Mouse (Mus musculus): ENCODE results near the gene Zfp599. TPM values are rescaled to one million over a fixed set of nuclear protein-coding genes. Genes with fewer than 3 reads are reported as not detected.
"Not testable (repeated sequence)": the region's sequence is repeated elsewhere in the genome, so short reads cannot be mapped to it uniquely, and the experiment has no call there.

Gene Zfp599
- polyA plus RNA-seq, 1 experiment, result 0.02 TPM

DNA sequence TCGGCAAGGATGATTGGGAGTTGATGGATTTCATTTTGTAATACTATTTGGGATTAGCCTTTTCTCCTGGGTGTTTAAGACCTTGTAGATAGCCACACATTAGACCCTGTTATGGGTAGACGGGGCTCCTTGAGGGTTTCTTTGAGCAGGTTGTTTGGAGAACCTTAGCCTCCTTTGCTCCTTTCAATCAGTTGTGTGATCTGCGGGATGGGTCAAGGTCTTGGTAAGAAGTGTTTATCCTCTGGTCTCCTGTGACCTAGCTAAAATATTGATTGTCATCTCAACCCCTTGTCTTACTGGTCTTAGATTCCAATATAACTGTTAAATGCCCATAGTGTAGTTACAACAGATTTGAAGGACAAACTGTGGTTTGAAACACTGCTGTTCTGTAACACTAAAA lies 29.6 kb downstream of the Zfp599 start:
- Histone ChIP-seq H3K36me3 (ENCODE audit: control insufficient read depth, insufficient read depth, low read length) (no peaks in the 10 kb centered on the region), H3K27ac (ENCODE audit: control insufficient read depth, insufficient read depth, low read depth, low read length) (no peak overlapping the region), H3K4me1 (ENCODE audit: control insufficient read depth, insufficient read depth, low read length) (peaks cover 5% of the 10 kb centered on the region), H3K27me3 (ENCODE audit: control insufficient read depth, insufficient read depth, low read length) (no peaks in the 10 kb centered on the region), H3K4me3 (ENCODE audit: control insufficient read depth, low read depth, low read length) (no peak overlapping the region)
- TF ChIP-seq CTCF (IDR thresholded peaks at IDR 0.05; ENCODE audit: control insufficient read depth, insufficient read depth, insufficient replicate concordance, low read depth, low read length), result no peak
- TF ChIP-seq POLR2A (IDR thresholded peaks at IDR 0.05; ENCODE audit: control insufficient read depth, low read depth, low read length), result no peak

DNA sequence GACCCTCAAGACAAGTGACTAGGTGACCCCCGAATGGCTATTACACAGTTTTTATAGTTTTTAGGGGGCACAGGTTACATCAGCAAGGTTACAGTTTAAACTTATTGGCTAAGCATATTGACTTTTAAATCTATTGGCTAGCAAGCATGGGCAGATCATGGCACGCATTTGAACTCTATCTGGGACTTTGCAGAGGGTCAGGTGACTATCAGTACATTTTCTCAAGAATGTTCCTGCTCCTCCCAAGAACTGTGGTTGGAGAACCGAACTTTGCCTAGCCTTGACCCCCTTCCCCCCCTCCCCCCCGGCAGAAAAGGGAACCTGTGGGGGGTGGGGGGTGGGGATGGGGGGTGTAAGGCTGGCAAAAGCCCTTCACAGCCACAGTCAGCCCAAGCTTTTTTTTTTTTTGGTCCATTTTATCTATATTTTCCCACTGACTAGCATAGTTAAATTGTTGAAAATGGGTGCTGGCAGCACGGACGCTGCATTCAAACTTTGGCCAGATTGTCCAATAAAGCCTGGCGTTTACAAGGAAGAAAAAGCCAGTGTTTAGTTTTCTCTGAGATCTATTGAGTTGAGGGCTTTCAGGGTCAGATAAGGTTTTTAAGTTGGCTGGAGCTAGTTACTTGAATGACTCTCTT lies 30.2 kb downstream of the Zfp599 start:
- no peak overlapping the region for H3K4me3 ChIP-seq (ENCODE audit: control insufficient read depth, low read depth, low read length)
- TF ChIP-seq CTCF (IDR thresholded peaks at IDR 0.05; ENCODE audit: control insufficient read depth, insufficient read depth, insufficient replicate concordance, low read depth, low read length) (no peak), POLR2A (IDR thresholded peaks at IDR 0.05; ENCODE audit: control insufficient read depth, low read depth, low read length) (no peak)
- peaks cover 7% of the 10 kb centered on the region for H3K4me1 ChIP-seq (ENCODE audit: control insufficient read depth, insufficient read depth, low read length)
- no peaks in the 10 kb centered on the region for H3K27me3 ChIP-seq (ENCODE audit: control insufficient read depth, insufficient read depth, low read length)
- no peak overlapping the region for H3K27ac ChIP-seq (ENCODE audit: control insufficient read depth, insufficient read depth, low read depth, low read length)
- no peaks in the 10 kb centered on the region for H3K36me3 ChIP-seq (ENCODE audit: control insufficient read depth, insufficient read depth, low read length)

DNA sequence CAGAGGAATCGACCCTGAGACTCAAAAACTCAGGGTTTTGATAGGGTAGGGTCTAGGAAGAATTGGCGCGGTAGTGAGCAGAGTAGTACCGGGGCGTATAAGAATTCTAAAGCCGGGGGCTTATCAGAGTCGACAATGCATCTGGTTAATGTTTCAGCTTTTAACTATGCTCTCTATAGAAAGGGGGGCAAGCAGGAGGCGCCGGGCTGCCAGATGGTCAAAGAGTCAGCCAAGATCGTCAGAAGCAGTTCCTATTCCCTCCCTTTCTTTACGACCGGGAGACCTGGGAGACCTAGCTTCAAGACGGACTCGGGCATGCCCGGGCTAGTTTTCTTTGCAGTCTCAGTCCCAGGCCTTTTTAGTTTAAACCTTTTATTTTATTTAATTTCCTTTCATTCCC lies 32.8 kb downstream of the Zfp599 start:
- peaks cover 7% of the 10 kb centered on the region for H3K4me1 ChIP-seq (ENCODE audit: control insufficient read depth, insufficient read depth, low read length)
- H3K4me3 ChIP-seq (ENCODE audit: control insufficient read depth, low read depth, low read length), result peak overlapping the region; percentile 21
- no peak for TF ChIP-seq CTCF (IDR thresholded peaks at IDR 0.05; ENCODE audit: control insufficient read depth, insufficient read depth, insufficient replicate concordance, low read depth, low read length)
- no peak for TF ChIP-seq POLR2A (IDR thresholded peaks at IDR 0.05; ENCODE audit: control insufficient read depth, low read depth, low read length)
- H3K27me3 ChIP-seq (ENCODE audit: control insufficient read depth, insufficient read depth, low read length), result no peaks in the 10 kb centered on the region
- no peaks in the 10 kb centered on the region for H3K36me3 ChIP-seq (ENCODE audit: control insufficient read depth, insufficient read depth, low read length)
- H3K27ac ChIP-seq (ENCODE audit: control insufficient read depth, insufficient read depth, low read depth, low read length), result peak overlapping the region; percentile 58; the same call in 1 of the 2 replicates

DNA sequence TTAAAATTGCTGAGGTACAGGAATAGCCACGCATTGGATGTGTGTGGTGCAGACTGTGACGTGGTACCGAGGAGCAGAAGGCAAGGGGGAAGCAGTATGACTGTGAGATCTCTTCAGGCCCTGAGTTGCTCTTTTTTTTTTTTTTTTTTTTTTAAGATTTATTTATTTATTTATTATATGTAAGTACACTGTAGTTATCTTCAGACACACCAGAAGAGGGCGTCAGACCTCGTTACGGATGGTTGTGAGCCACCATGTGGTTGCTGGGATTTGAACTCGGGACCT lies 33.4 kb downstream of the Zfp599 start:
- not testable (repeated sequence) for H3K27me3 ChIP-seq (ENCODE audit: control insufficient read depth, insufficient read depth, low read length); H3K36me3 ChIP-seq (ENCODE audit: control insufficient read depth, insufficient read depth, low read length); H3K4me1 ChIP-seq (ENCODE audit: control insufficient read depth, insufficient read depth, low read length); H3K27ac ChIP-seq (ENCODE audit: control insufficient read depth, insufficient read depth, low read depth, low read length)
- H3K4me3 ChIP-seq (ENCODE audit: control insufficient read depth, low read depth, low read length), result peak overlapping the region; percentile 93

DNA sequence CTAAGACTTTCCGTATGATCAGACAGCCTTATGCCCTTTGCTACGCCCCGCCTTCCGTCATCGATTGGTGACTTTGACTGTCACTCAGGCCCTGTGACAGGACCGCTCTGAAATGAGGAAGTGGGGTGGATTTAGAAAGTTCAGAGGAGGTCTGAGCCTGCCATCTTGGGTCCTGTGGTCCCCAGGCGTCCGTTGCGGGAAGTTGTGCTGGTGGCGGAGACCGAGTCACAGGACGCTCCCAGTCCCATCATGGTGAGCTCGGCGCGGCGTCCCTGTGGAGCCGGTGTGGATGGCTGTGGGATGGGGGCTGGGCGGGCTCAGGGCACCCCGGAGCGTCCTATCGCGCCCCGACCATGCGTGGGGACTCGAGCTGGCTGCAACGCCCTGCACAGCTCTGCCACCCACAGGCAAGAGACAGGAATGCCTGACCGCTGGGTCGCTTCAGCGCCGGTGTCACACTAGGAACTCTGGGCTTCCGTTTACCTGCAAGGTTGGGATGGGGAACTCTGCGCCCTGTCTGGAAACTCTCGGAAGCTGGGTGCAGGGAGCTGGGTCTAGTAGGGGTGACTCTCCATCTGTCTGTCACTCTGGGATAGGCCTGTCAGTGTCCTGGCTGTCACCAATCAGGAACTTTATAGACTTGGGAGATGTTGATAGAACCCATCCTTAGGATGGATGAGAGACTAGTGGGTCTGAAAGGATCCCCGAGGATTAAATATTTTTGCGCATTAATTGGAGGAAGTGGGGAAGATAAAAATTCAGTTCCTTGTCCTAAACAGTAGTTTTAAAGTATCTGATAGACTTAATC lies 33.9 kb downstream of the Zfp599 start, which contains the start of gene Zfp809:
Gene Zfp809, plus strand, starts transcription at position 134 of the 808 bp plus-strand sequence.
- Histone ChIP-seq H3K27ac (ENCODE audit: control insufficient read depth, insufficient read depth, low read depth, low read length) (peak within 1 kb of the TSS; percentile 87), H3K4me1 (ENCODE audit: control insufficient read depth, insufficient read depth, low read length) (peaks cover 7% of the 10 kb centered on the region), H3K4me3 (ENCODE audit: control insufficient read depth, low read depth, low read length) (peak within 1 kb of the TSS; percentile 93), H3K27me3 (ENCODE audit: control insufficient read depth, insufficient read depth, low read length) (no peaks in the 10 kb centered on the region), H3K36me3 (ENCODE audit: control insufficient read depth, insufficient read depth, low read length) (no peaks in the 10 kb centered on the region)
- TF ChIP-seq POLR2A (IDR thresholded peaks at IDR 0.05; ENCODE audit: control insufficient read depth, low read depth, low read length) (peak; percentile 79), CTCF (IDR thresholded peaks at IDR 0.05; ENCODE audit: control insufficient read depth, insufficient read depth, insufficient replicate concordance, low read depth, low read length) (peak; percentile 47; the same call in 1 of the 2 replicates)

DNA sequence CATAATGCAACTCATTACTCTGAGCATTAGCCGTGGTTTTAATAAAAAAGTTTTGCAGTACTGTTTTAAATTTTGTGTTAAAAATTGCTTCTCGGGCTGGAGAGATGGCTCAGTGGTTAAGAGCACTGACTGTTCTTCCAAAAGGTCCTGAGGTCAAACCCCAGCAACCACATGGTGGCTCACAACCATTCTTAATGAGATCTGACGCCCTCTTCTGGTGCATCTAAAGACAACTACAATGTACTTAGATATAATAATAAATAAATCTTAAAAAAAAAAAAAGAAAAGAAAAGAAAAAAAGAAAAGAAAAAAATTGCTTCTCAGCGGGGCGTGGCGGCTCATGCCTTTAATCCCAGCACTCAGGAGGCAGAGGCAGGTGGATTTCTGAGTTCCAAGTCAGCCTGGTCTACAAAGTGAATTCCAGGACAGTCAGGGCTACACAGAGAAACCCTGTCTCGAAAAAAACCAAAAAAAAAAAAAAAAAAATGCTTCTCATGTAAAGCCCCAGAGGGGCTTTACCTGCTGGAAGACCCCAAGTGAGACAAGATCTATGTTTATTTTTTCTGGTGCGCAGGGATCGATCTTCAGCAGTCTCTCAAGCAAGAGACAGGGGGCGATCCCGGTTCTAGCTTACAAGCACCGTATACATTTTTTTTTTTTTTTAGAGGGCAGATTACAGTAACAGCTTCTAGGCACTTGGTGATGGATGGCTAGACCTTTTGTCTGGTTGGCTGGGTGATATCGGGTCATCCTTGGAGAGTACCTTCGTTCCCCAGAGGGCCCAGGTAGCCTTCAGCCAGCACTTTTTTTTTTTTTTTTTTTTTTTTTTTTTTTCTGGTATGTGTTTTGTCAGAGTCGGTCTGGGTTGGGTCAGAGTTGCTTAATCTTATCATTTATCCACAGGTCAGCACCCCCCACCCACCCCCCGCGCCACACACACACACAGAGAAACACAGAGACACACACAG lies 34.9 kb downstream of the Zfp599 start:
- no peak for TF ChIP-seq CTCF (IDR thresholded peaks at IDR 0.05; ENCODE audit: control insufficient read depth, insufficient read depth, insufficient replicate concordance, low read depth, low read length)
- TF ChIP-seq POLR2A (IDR thresholded peaks at IDR 0.05; ENCODE audit: control insufficient read depth, low read depth, low read length), result no peak
- Histone ChIP-seq H3K27me3 (ENCODE audit: control insufficient read depth, insufficient read depth, low read length) (no peaks in the 10 kb centered on the region), H3K4me3 (ENCODE audit: control insufficient read depth, low read depth, low read length) (peak overlapping the region; percentile 93), H3K36me3 (ENCODE audit: control insufficient read depth, insufficient read depth, low read length) (no peaks in the 10 kb centered on the region), H3K4me1 (ENCODE audit: control insufficient read depth, insufficient read depth, low read length) (peaks cover 7% of the 10 kb centered on the region), H3K27ac (ENCODE audit: control insufficient read depth, insufficient read depth, low read depth, low read length) (0 out of 2 replicates have a peak overlapping the region, but pooled peaks have one; percentile 17)

DNA sequence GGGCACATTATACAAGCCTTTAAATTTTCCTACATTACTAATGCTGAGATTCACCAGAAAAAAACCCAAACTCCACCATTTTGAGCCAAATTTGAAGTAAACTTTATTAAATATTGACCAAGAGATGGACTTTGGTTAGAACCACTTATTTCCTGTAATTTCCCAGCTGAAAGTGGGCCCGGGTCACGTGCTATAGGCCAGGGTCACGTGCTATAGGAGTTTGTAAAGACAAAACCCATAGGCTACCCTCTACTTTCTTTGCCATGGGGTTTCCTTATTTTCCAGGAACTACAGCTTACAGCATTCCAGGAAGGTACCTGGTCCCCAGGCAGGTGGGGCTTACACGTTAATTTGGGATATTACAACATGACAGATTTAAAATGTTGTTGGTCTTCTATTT lies 35.6 kb downstream of the Zfp599 start:
- no peak for TF ChIP-seq POLR2A (IDR thresholded peaks at IDR 0.05; ENCODE audit: control insufficient read depth, low read depth, low read length)
- TF ChIP-seq CTCF (IDR thresholded peaks at IDR 0.05; ENCODE audit: control insufficient read depth, insufficient read depth, insufficient replicate concordance, low read depth, low read length), result no peak
- Histone ChIP-seq H3K27ac (ENCODE audit: control insufficient read depth, insufficient read depth, low read depth, low read length) (no peak overlapping the region), H3K27me3 (ENCODE audit: control insufficient read depth, insufficient read depth, low read length) (no peaks in the 10 kb centered on the region), H3K4me3 (ENCODE audit: control insufficient read depth, low read depth, low read length) (no peak overlapping the region), H3K4me1 (ENCODE audit: control insufficient read depth, insufficient read depth, low read length) (peaks cover 7% of the 10 kb centered on the region), H3K36me3 (ENCODE audit: control insufficient read depth, insufficient read depth, low read length) (no peaks in the 10 kb centered on the region)
